Mouse (Mus musculus) adrenal gland, postnatal 25 days (tissue): ENCODE results near the gene Gm10338. TPM values are rescaled to one million over a fixed set of nuclear protein-coding genes. Genes with fewer than 3 reads are reported as not detected.
"Not testable (repeated sequence)": the region's sequence is repeated elsewhere in the genome, so short reads cannot be mapped to it uniquely, and the experiment has no call there.

Source experiments
- DNase-seq: peaks from one replicate; pipeline ENCODE4 v3.0.0; 2021; ENCODE audit warnings: mixed read lengths
- long read RNA-seq: library from polyadenylated mRNA; stranded (forward); transcript quantifications from one replicate; pipeline ENCODE4 v2.0.0, GENCODE M21; 2021
- total RNA-seq: library from RNA; stranded (reverse); gene quantifications from 2 replicates; pipeline ENCODE4 v1.2.3, GENCODE M21; 2021

The Gm10338 gene
- total RNA-seq, result not detected in 2 replicates
- long read RNA-seq, result 0 reads

DNA sequence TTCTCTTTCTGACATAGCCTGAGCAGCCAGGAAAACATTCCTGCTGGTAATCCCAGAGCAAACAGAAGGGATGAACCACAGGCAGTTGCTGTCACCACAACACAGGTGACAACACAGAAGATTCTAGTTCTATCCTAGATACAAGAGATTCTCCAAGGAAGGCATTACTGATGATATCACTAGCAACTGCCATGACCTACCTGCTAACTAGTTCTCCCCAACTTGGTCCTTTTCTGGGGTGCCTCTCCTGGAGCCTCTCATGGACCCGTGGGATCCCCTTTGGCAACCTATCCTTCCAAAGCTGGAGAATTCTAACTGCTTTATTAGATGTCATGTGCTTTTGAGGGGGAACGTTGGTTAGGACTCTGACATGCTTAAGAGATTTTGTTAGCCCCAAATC lies at the start of gene Gm10338:
Gene Gm10338 (minus strand): TSS at position 101 of the 400 bp plus-strand sequence.
- not testable (repeated sequence) for DNase-seq

DNA sequence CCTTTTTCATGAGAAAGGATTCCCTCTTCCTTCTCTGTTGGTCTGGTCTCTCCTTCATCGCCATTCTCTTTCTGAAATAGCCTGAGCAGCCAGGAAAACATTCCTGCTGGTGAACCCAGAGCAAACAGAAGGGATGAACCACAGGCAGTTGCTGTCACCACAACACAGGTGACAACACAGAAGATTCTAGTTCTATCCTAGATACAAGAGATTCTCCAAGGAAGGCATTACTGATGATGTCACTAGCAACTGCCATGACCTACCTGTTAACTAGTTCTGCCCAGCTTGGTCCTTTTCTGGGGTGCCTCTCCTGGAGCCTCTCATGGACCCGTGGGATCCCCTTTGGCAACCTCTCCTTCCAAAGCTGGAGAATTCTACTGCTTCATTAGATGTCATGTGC lies 48.5 kb upstream of the Gm10338 start, which contains the start of gene Gm10128:
Gene Gm10128 (minus strand): TSS at position 101 of the 400 bp plus-strand sequence.
- not testable (repeated sequence) for DNase-seq

DNA sequence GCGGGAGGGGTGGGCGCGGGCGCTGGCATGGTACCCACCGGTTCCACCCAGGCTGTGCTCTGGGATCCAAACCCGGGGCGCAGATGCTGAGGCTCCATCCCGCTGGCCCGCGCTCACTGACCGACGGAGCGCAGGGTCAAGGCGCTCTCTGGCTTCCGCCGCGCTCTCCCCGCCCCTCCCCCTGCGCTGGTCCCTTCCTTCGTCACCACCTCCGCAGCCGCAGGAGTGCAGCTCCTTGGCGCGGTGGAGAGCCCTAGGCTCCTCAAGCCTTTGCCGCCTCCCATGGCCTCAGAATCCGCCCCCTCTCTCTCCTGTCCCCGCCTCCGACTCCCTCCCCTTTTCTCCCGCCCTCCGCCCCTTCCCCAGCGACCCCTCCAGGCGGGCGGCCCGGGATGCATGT lies 27.0 kb downstream of the Gm10338 start, which contains the start of gene Gm3558:
Gene Gm3558 (minus strand): TSS at position 185 of the 400 bp plus-strand sequence.
- DNase-seq, result peak; percentile 2

DNA sequence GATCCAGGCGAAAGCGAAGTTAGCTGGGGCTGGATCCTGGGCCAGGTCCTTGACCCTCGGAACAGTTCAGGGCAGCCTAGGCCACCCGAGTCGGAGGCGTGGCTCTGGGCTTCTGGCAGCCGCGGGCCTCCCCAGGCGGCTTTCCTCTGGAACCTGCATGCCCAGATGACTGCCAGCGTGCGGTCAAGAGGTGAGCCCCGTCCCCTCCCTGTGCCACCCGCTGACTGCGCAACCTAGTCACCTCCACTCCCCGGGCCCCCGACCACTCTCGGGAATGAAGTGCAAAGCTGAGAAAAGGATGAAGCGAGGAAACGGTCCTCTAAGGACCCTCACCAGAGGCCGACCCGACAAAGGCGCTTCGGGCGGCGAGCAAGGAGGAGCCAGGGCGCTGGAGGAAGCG lies 27.5 kb downstream of the Gm10338 start:
- not testable (repeated sequence) for DNase-seq

DNA sequence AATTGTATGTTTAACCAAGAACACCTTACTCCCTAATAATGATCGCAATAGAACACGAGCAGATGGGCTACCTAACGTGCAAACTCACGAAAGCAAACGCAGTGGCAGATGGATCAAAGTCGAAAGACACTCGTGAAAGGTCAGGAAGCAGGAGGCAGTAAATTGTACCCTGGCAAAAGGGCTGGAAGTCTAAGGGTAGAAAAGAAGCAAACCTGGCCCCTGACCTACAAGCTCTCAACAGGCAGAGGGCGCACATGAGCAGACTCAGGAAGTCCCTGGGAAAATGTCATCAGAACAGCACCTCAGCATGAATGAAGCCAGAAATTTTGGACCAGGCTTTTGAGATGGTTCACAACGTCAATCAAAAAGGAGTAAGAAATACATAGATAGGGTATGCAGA lies 28.1 kb downstream of the Gm10338 start:
- DNase-seq, result not testable (repeated sequence)

Other genes with a start within 250 kb of the Gm10338 start
- not detected in 2 replicates for gene Gm8374, start 230.5 kb downstream of the Gm10338 start, total RNA-seq
- not detected in 2 replicates for gene Gm3755, start 144.7 kb downstream of the Gm10338 start, total RNA-seq
- not detected in 2 replicates for gene Gm3752, start 111.8 kb downstream of the Gm10338 start, total RNA-seq
- gene Gm3558, start 27.0 kb downstream of the Gm10338 start, total RNA-seq, result 1.0 TPM in 1 of 2 replicates, not detected in the other
- gene Gm10128, start 48.4 kb upstream of the Gm10338 start, total RNA-seq, result not detected in 2 replicates
- not detected in 2 replicates for gene Gm26661, start 196.0 kb upstream of the Gm10338 start, total RNA-seq
- 44.3 and 47.9 TPM in 2 replicates for gene Flnb, start 222.4 kb upstream of the Gm10338 start, total RNA-seq